Mouse (Mus musculus) forebrain, embryonic 11.5 days (tissue): Measurements from ENCODE around the gene Hectd4. TPM values are rescaled to one million over a fixed set of nuclear protein-coding genes. Genes with fewer than 3 reads are reported as not detected.

Experiments used
- ATAC-seq: fragments of 200-750 bp; cut with Nextera tagmentation; replicated peaks from 2 replicates; pipeline ENCODE4 v1.8.0; 2017; ENCODE audit warnings: moderate TSS enrichment; ENCODE audit not compliant: low FRiP score
- DNase-seq: peaks from one replicate; pipeline ENCODE4 v3.0.0-alpha.2; 2017; ENCODE audit warnings: low spot score
- H3K27ac ChIP-seq: fragments of 300-500 bp; sonication (generic); 2 replicates; pipeline ENCODE4 v1.5.1; 2014; ENCODE audit warnings: low read depth, low read length
- H3K27me3 ChIP-seq: fragments of 300-500 bp; sonication (generic); 2 replicates; pipeline ENCODE4 v1.6.1; 2014; ENCODE audit warnings: mild to moderate bottlenecking, low read length, mixed read lengths; ENCODE audit not compliant: control insufficient read depth, insufficient read depth
- H3K36me3 ChIP-seq: fragments of 300-500 bp; sonication (generic); 2 replicates; pipeline ENCODE4 v1.6.1; 2014; ENCODE audit warnings: mild to moderate bottlenecking, low read length, moderate library complexity, mixed read lengths; ENCODE audit not compliant: control insufficient read depth, insufficient read depth
- H3K4me1 ChIP-seq: fragments of 300-500 bp; sonication (generic); replicated peaks from 2 replicates; pipeline ENCODE4 v1.6.1; 2014; ENCODE audit warnings: low read length, mixed read lengths; ENCODE audit not compliant: control insufficient read depth, insufficient read depth
- H3K4me2 ChIP-seq: fragments of 300-500 bp; sonication (generic); 2 replicates; pipeline ENCODE4 v1.6.1; 2014; ENCODE audit warnings: low read depth, mild to moderate bottlenecking, low read length, moderate library complexity, mixed read lengths; ENCODE audit not compliant: severe bottlenecking
- H3K4me3 ChIP-seq: fragments of 300-500 bp; sonication (generic); 2 replicates; pipeline ENCODE4 v1.5.1; 2014; ENCODE audit warnings: low read depth, low read length
- H3K9ac ChIP-seq: fragments of 300-500 bp; sonication (generic); 2 replicates; pipeline ENCODE4 v1.6.1; 2014; ENCODE audit warnings: low read length
- H3K9me3 ChIP-seq: fragments of 300-500 bp; sonication (generic); 2 replicates; pipeline ENCODE4 v1.6.1; 2016; ENCODE audit warnings: low read length, mixed read lengths; ENCODE audit not compliant: control insufficient read depth
- WGBS: fragments of 180-500 bp; shearing (Covaris S2); extraction: QIAGEN DNeasy Blood & Tissue Kit; methylation state at CpG from one replicate; pipeline ENCODE4 v1.1.7; 2014; 5-methylcytosine and 5-hydroxymethylcytosine counted together
- polyA plus RNA-seq: library from polyadenylated mRNA; unstranded; fragments of >200 nt; fragmentation: Nextera tagmentation; extraction: Ambion mirVana; gene quantifications from 2 replicates; pipeline ENCODE4 v1.2.1, GENCODE M21; 2014

Gene Hectd4
- polyA plus RNA-seq, 1 experiment from 2014 or later = 13.4 TPM

GRCm38 (mm10) chr5:121244365-121244731 lies 24.3 kb downstream of the Hectd4 start:
- H3K36me3 ChIP-seq = no peaks in the 10 kb centered on the region
- H3K27me3 ChIP-seq = no peaks in the 10 kb centered on the region
- no peak overlapping the region for H3K9ac ChIP-seq
- H3K27ac ChIP-seq = no peak overlapping the region
- ATAC-seq = no peak
- no peak overlapping the region for H3K4me2 ChIP-seq
- no peaks in the 10 kb centered on the region for H3K4me1 ChIP-seq
- no peaks in the 10 kb centered on the region for H3K9me3 ChIP-seq
- no peak for DNase-seq
- WGBS = 94% methylated on average over 5 of the region's 5 CpGs
- H3K4me3 ChIP-seq = no peak overlapping the region

- Histone ChIP-seq H3K9ac (no peak overlapping the region), H3K9me3 (no peaks in the 10 kb centered on the region), H3K4me1 (no peaks in the 10 kb centered on the region), H3K27me3 (no peaks in the 10 kb centered on the region), H3K4me3 (no peak overlapping the region), H3K36me3 (no peaks in the 10 kb centered on the region), H3K27ac (no peak overlapping the region), H3K4me2 (no peak overlapping the region)
- no peak for ATAC-seq
- 88% methylated on average over 7 of the region's 7 CpGs for WGBS
- DNase-seq = no peak
These were observed 25.2 kb downstream of the Hectd4 start for GRCm38 (mm10) chr5:121245201-121245600.

GRCm38 (mm10) chr5:121248766-121249394 lies 28.9 kb downstream of the Hectd4 start:
- Histone ChIP-seq H3K9ac (no peak overlapping the region), H3K4me2 (no peak overlapping the region), H3K36me3 (no peaks in the 10 kb centered on the region), H3K27ac (no peak overlapping the region), H3K4me1 (no peaks in the 10 kb centered on the region), H3K9me3 (no peaks in the 10 kb centered on the region), H3K4me3 (no peak overlapping the region), H3K27me3 (no peaks in the 10 kb centered on the region)
- WGBS = 86% methylated on average over 3 of the region's 3 CpGs
- DNase-seq (no peak), ATAC-seq (no peak)

GRCm38 (mm10) chr5:121249693-121250092 lies 29.7 kb downstream of the Hectd4 start:
- no peaks in the 10 kb centered on the region for H3K9me3 ChIP-seq
- H3K4me1 ChIP-seq = no peaks in the 10 kb centered on the region
- H3K27ac ChIP-seq = no peak overlapping the region
- ATAC-seq = no peak
- H3K36me3 ChIP-seq = no peaks in the 10 kb centered on the region
- H3K4me3 ChIP-seq = no peak overlapping the region
- 90% methylated on average over 3 of the region's 3 CpGs for WGBS
- no peak overlapping the region for H3K4me2 ChIP-seq
- no peak for DNase-seq
- no peak overlapping the region for H3K9ac ChIP-seq
- no peaks in the 10 kb centered on the region for H3K27me3 ChIP-seq

GRCm38 (mm10) chr5:121251813-121252212 lies 31.8 kb downstream of the Hectd4 start:
- no peak for DNase-seq
- Histone ChIP-seq H3K4me3 (no peak overlapping the region), H3K9me3 (no peaks in the 10 kb centered on the region), H3K4me1 (no peaks in the 10 kb centered on the region), H3K9ac (no peak overlapping the region), H3K27me3 (no peaks in the 10 kb centered on the region), H3K27ac (no peak overlapping the region), H3K36me3 (no peaks in the 10 kb centered on the region), H3K4me2 (no peak overlapping the region)
- 85% methylated on average over 8 of the region's 8 CpGs for WGBS
- no peak for ATAC-seq

GRCm38 (mm10) chr5:121253816-121254497 lies 33.9 kb downstream of the Hectd4 start:
- Histone ChIP-seq H3K27ac (no peak overlapping the region), H3K4me2 (no peak overlapping the region), H3K4me3 (no peak overlapping the region), H3K27me3 (no peaks in the 10 kb centered on the region), H3K36me3 (no peaks in the 10 kb centered on the region), H3K9ac (no peak overlapping the region), H3K9me3 (no peaks in the 10 kb centered on the region), H3K4me1 (no peaks in the 10 kb centered on the region)
- WGBS = 95% methylated on average over 18 of the region's 18 CpGs
- ATAC-seq (no peak), DNase-seq (no peak)

GRCm38 (mm10) chr5:121254977-121255376 lies 35.0 kb downstream of the Hectd4 start:
- 90% methylated on average over 7 of the region's 7 CpGs for WGBS
- ATAC-seq = no peak
- Histone ChIP-seq H3K4me2 (no peak overlapping the region), H3K4me3 (no peak overlapping the region), H3K9ac (no peak overlapping the region), H3K9me3 (no peaks in the 10 kb centered on the region), H3K36me3 (no peaks in the 10 kb centered on the region), H3K4me1 (no peaks in the 10 kb centered on the region), H3K27me3 (no peaks in the 10 kb centered on the region), H3K27ac (no peak overlapping the region)
- DNase-seq = no peak

- no peaks in the 10 kb centered on the region for H3K36me3 ChIP-seq
- no peak overlapping the region for H3K4me2 ChIP-seq
- 97% methylated on average over 3 of the region's 3 CpGs for WGBS
- no peaks in the 10 kb centered on the region for H3K9me3 ChIP-seq
- H3K4me3 ChIP-seq = no peak overlapping the region
- no peaks in the 10 kb centered on the region for H3K27me3 ChIP-seq
- H3K4me1 ChIP-seq = no peaks in the 10 kb centered on the region
- DNase-seq (no peak), ATAC-seq (no peak)
- no peak overlapping the region for H3K9ac ChIP-seq
- no peak overlapping the region for H3K27ac ChIP-seq
These were observed 41.8 kb downstream of the Hectd4 start for GRCm38 (mm10) chr5:121261806-121262205.

- no peak overlapping the region for H3K4me2 ChIP-seq
- no peaks in the 10 kb centered on the region for H3K4me1 ChIP-seq
- H3K27ac ChIP-seq = no peak overlapping the region
- no peak for ATAC-seq
- H3K27me3 ChIP-seq = no peaks in the 10 kb centered on the region
- 89% methylated on average over 8 of the region's 8 CpGs for WGBS
- no peak for DNase-seq
- H3K36me3 ChIP-seq = no peaks in the 10 kb centered on the region
- H3K4me3 ChIP-seq = no peak overlapping the region
- no peaks in the 10 kb centered on the region for H3K9me3 ChIP-seq
- no peak overlapping the region for H3K9ac ChIP-seq
These were observed 42.4 kb downstream of the Hectd4 start for GRCm38 (mm10) chr5:121262415-121262814.
